ENCODE assay signal across 12 mouse cellular contexts in the genomic region with DNA sequence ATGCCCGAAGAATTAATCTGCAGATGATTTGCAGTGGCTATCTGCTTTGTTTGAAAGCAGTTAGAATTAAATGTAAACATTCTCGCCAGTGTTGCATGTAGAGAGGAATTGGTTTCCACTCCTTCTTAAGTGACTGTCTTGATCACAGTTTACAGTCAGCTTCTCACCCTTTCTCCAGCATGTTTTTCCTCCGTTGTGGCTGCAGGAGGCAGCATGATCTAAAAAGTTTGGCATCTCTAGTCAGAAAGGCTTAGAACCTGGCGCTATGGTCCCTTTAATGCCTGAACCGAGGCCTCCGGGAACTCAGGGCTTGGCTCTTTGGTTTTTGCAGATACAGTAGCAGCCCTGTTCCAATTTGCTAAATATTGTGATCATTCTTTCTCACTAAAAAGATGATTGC.
DNase-seq lines count a peak whose midpoint lies in the region; ATAC-seq lines count a peak whose summit lies in the region.
"Had no signal": no experiment of that assay in that cellular context is flagged by ENCODE, and none has a peak within 500 bp of the region (broad histone marks: within the 10 kb centered on the region; RNA-seq: fewer than 3 reads in every experiment).

No protein-coding gene starts in this region.

- H3K36me3 ChIP-seq in intestine, embryonic 14.5 days (ENCODE audit: control insufficient read depth, insufficient read depth, low read length) = no peaks in the 10 kb centered on the region
- H3K36me3 ChIP-seq in intestine, embryonic 16.5 days (ENCODE audit: control insufficient read depth, insufficient read depth, low read length) = no peaks in the 10 kb centered on the region
- H3K36me3 ChIP-seq: stomach, embryonic 15.5 days had no signal

- no peaks in the 10 kb centered on the region for H3K9me3 ChIP-seq in intestine, embryonic 14.5 days (ENCODE audit: control insufficient read depth, low read length)
- H3K9me3 ChIP-seq in intestine, embryonic 16.5 days (ENCODE audit: control insufficient read depth, low read length) = no peaks in the 10 kb centered on the region
- H3K9me3 ChIP-seq: stomach, embryonic 15.5 days had no signal

- no peak for ATAC-seq in intestine, embryonic 14.5 days (replicated peaks; ENCODE audit: low FRiP score, low TSS enrichment, low read depth)
- no peak for ATAC-seq in intestine, embryonic 16.5 days

- H3K9ac ChIP-seq in intestine, embryonic 14.5 days (ENCODE audit: low read length) = no peak overlapping the region
- no peak overlapping the region for H3K9ac ChIP-seq in intestine, embryonic 16.5 days (ENCODE audit: low read depth, low read length)
- H3K9ac ChIP-seq: hindbrain, embryonic 14.5 days; liver, embryonic 14.5 days; stomach, embryonic 15.5 days had no signal

- WGBS in intestine, embryonic 14.5 days = 23% methylated on average over 6 of the region's 6 CpGs
- 26% methylated on average over 6 of the region's 6 CpGs for WGBS in intestine, embryonic 16.5 days

- no peaks in the 10 kb centered on the region for H3K27me3 ChIP-seq in intestine, embryonic 14.5 days (replicated peaks; ENCODE audit: control insufficient read depth, insufficient read depth, low read length)
- no peaks in the 10 kb centered on the region for H3K27me3 ChIP-seq in intestine, embryonic 16.5 days (replicated peaks; ENCODE audit: control insufficient read depth, insufficient read depth, low read length)
- H3K27me3 ChIP-seq: stomach, embryonic 15.5 days had no signal

- DNase-seq in adrenal gland, postnatal 14 days = peak; percentile 45
- no peak for DNase-seq in adrenal gland, postnatal 25 days
- DNase-seq in intestine, embryonic 14.5 days (ENCODE audit: low spot score) = peak; percentile 50
- peak; percentile 30 for DNase-seq in retina, embryonic 14.5 days (ENCODE audit: low spot score)
- DNase-seq in retina, postnatal 1 day = no peak
- no peak for DNase-seq in natural killer cell, adult 2 months (ENCODE audit: low spot score in 2 of 2)
- DNase-seq in spleen, postnatal 14 days (ENCODE audit: low spot score in 2 of 2) = no peak
- DNase-seq: cerebellum, adult 11 months had no signal

- no peak overlapping the region for H3K27ac ChIP-seq in intestine, embryonic 14.5 days (ENCODE audit: low read depth)
- H3K27ac ChIP-seq in intestine, embryonic 16.5 days (ENCODE audit: low read length) = no peak overlapping the region
- H3K27ac ChIP-seq: hindbrain, embryonic 14.5 days; liver, embryonic 14.5 days; stomach, embryonic 15.5 days had no signal

- no peak overlapping the region for H3K4me3 ChIP-seq in intestine, embryonic 14.5 days (ENCODE audit: low read depth, low read length)
- no peak overlapping the region for H3K4me3 ChIP-seq in intestine, embryonic 16.5 days (ENCODE audit: low read length)
- H3K4me3 ChIP-seq: stomach, embryonic 15.5 days had no signal

- H3K4me1 ChIP-seq in intestine, embryonic 14.5 days (replicated peaks; ENCODE audit: control insufficient read depth, insufficient read depth, low read length) = peaks cover 6% of the 10 kb centered on the region
- H3K4me1 ChIP-seq in intestine, embryonic 16.5 days (ENCODE audit: control insufficient read depth, insufficient read depth, low read length) = no peaks in the 10 kb centered on the region

- H3K4me2 ChIP-seq in intestine, embryonic 14.5 days (ENCODE audit: low read length) = no peak overlapping the region
- H3K4me2 ChIP-seq in intestine, embryonic 16.5 days (ENCODE audit: low read depth, low read length) = no peak overlapping the region
- H3K4me2 ChIP-seq: hindbrain, embryonic 14.5 days; stomach, embryonic 15.5 days had no signal

Comparison
In these comparisons a context has a peak if more than half of its experiments do, and no peak if none do; other contexts are left out.
1. DNase-seq: peak in adrenal gland, postnatal 14 days (single experiment), intestine, embryonic 14.5 days (single experiment) and retina, embryonic 14.5 days (single experiment); none in adrenal gland, postnatal 25 days (single experiment), retina, postnatal 1 day (single experiment), natural killer cell, adult 2 months (0 of 2) and spleen, postnatal 14 days (0 of 2).